Mouse (Mus musculus): ENCODE measurements around the gene Cuedc1.

The Cuedc1 gene

DNA sequence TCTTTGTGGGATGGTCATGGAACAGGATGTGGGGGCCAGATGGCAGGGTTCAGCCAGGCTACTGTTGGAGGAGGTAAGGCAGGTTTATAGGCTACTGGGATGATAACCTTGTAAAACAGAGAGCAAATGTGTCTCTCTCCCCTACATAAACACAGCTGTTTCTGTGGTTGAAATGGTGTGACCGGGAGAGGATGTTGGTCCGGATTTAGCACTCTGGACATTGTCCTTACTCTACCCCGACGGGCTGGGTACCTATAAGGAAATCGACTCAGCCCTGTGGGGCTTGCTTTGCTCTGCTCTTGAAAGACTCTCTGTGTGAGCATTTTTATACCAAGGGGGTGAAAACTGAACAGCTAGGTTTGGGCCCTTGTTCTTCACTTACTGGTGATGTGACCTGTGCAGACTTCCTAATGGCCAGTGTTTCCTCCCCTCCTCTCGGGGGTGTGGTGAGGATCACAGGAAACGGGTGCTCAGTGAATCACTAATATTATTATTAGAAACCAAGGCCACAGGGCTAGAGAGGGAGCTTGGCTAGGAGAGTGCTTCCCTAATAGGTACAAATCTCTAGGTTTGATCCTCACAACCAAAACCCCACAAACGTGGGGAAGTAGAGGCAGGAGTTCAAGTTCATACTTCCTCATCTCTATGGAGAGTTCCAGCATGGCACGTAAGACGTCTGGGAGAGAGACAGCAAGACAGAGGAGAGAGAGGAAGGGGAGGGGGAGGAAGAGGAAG is 19.7 kb downstream of the Cuedc1 start:
- DNase-seq (ENCODE audit: low read depth, low spot score): no peak

DNA sequence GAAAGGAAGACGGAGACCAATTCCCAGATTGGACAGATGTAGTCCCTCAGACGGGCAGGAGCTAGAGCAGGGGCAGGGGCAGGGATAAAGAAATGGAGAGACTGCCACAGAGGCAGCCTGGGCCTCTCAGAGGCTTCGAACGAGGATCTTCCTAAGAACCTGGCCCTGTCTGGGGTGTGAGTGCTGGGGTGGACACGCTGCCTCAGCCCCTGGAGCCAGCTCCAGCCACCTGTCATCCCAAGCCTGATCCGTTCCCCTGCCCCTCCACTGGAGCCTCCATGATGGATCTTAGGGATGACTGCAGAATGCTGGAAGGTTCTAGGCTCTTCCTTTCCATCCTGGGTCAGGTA is 20.2 kb downstream of the Cuedc1 start:
- DNase-seq (ENCODE audit: low read depth, low spot score): no peak

- DNase-seq (ENCODE audit: low read depth, low spot score): peak; percentile 34
Measured at GRCm38 (mm10) chr11:88118817-88119642, 21.2 kb downstream of the Cuedc1 start.

DNA sequence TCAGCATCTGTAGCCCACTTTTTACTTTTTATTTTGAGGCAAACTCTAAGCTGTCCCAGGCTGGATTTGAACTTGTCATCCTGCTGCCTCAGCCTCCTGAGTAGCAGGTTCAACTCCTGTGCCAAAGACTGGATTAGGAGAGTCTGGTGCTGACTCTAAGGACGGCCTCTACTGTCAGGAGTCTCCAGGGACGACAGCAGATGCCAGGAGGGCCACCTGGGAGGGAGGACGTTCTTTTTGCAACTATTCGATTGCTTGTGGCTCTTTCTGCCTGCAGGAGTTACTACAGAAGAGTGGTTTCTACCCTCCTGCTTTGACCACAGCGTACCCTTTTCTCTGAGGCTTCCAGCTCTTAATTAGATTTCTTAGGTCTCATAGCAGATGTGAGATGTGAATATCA is 24.7 kb downstream of the Cuedc1 start:
- no peak for DNase-seq (ENCODE audit: low read depth, low spot score)

- peak; percentile 79 for DNase-seq (ENCODE audit: low read depth, low spot score)
Measured at GRCm38 (mm10) chr11:88123021-88123420, 25.2 kb downstream of the Cuedc1 start.

GRCm38 (mm10) chr11:88123731-88124130 is 25.9 kb downstream of the Cuedc1 start:
- no peak for DNase-seq (ENCODE audit: low read depth, low spot score)

DNA sequence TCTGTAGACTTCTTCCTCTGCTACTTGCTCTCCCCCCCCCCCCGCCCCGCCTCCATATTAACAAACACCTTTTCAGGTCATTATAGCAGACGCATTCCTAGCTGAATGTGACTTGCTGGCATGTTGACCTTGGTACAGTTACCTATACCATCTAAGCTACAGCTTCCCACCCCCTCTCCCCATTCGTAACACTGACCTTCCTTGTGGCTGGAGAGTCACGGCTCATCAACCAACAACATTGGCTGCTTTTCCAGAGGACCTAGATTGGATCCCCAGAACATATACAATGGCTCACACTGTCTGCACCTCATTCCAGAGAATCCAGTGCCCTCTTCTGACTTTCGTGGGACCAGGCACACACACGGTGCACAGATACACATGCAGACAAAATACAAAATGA is 27.6 kb downstream of the Cuedc1 start:
- DNase-seq (ENCODE audit: low read depth, low spot score): no peak

GRCm38 (mm10) chr11:88126306-88126793 is 28.5 kb downstream of the Cuedc1 start:
- no peak for DNase-seq (ENCODE audit: low read depth, low spot score)

- peak; percentile 40 for DNase-seq (ENCODE audit: low read depth, low spot score)
Measured at GRCm38 (mm10) chr11:88128461-88128860, 30.6 kb downstream of the Cuedc1 start.

DNA sequence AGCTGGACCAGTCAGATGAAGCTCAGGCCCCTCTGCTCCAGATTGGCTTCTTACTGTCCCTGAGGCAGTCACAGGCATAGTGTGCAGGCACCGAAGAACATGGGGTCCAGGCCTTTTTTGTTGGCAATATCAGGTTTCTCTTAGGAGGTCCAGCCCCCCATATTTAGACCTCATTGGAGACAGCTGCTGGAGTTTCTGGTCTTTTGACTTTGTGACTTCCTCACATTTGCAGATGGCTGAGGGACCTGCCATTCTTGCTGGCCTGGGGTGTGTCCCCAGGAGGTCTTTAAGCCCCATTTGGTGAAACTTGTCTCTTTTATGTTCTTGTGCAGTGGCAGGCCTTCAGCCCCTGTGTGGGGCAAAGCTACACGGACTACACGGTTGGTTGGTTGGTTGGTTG is 31.4 kb downstream of the Cuedc1 start:
- no peak for DNase-seq (ENCODE audit: low read depth, low spot score)

DNA sequence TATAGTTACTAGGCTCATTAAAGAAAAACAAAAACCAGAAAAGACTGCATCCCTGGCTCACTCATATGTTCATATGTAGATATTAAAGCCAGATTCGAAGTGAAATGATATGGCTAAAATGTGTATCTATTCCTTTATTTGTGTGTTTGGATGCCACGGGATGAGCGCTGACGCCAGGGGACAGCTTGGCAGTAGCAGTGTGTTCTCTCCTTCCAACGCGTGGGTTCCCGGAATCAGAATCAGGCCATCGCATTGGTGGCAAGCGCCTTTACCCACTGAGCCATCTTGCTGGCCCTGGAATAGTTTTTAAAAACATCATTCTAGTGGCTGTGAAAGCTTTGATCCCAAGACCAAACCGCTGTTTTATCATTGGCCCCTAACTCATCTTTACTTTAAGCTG is 32.1 kb downstream of the Cuedc1 start:
- DNase-seq (ENCODE audit: low read depth, low spot score): no peak

DNA sequence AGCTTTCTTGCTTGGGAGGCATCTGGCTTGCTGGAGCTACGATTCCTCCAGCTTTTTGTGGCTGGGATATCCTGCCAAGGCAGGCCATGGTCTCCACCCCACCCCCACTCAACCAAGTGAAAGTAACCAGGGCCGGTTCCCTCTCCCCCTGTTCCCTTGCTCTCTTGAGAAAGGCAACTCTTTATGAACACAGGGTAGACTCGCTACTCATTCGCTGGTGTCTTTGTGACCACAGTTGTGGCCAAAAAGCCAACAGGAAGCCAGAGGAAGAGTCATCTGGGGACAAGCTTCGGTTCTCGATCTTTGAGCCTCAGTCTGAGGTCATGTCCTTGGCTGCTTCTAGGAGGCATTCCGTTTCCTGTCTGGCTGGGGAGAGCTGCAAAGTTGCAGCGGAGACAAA is 34.0 kb downstream of the Cuedc1 start:
- DNase-seq (ENCODE audit: low read depth, low spot score): peak; percentile 47

- no peak for DNase-seq (ENCODE audit: low read depth, low spot score)
Measured at GRCm38 (mm10) chr11:88135218-88135617, 37.4 kb downstream of the Cuedc1 start.

GRCm38 (mm10) chr11:88137814-88138425 is 40.1 kb downstream of the Cuedc1 start:
- DNase-seq (ENCODE audit: low read depth, low spot score): no peak

- DNase-seq (ENCODE audit: low read depth, low spot score): peak; percentile 100
Measured at GRCm38 (mm10) chr11:88139256-88139861, 41.5 kb downstream of the Cuedc1 start.

GRCm38 (mm10) chr11:88140066-88141060 is 42.5 kb downstream of the Cuedc1 start:
- peak; percentile 93 for DNase-seq (ENCODE audit: low read depth, low spot score)

DNA sequence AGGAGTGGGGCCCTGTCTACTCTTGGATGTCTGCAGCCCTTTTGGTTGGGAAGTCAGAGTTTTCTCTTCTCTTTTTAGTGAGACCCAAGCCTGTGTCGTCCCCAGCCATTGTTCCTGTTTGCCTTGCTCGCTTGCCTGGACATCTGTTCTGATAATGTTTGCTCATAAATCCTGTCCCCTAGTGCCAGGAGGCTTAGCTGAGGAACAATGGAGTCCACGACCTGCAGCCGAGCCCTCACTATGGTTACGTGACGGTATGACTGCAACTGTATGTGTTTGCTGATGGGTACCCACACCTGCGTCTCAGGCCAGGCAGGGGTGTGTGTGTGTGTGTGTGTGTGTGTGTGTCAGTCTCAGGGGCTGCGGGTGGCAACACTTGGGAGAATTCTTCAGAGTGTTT is 44.5 kb downstream of the Cuedc1 start:
- no peak for DNase-seq (ENCODE audit: low read depth, low spot score)

GRCm38 (mm10) chr11:88144100-88144499 is 46.2 kb downstream of the Cuedc1 start:
- DNase-seq (ENCODE audit: low read depth, low spot score): no peak

DNA sequence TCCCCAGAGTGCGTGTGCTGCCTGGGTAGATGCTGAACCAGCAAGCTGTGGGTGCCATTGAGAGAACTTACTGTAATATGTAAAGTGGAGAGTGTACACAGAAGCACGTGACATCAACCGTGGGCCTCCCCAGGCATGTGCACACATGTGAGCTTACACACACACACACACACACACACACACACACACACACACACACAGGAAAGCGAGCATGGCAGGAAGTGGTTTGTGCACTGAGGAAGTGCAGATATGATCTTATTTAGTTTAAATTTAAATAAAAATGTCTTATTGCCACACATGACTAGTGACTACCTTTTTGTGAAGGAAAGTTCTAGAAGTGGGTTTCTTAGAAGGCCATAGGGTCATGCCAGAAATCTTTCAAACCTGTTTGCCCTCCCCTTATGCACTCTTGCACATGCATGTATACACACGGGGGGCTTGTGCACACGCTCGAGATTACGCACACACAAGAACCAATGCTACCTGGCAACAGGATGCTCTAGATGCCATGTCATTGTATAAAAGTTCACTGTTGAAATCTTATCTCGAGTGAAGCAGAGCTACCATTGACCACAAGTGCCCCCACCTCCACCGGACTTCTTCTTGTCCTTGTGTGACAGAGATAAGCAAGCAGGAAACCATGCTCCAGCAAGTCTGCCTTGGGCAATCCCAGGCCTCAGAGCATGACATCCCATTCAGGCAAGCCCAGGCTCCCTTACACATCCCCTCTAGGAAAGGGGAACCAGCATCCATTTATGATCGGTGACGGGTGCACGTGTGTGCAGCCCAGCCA is 47.6 kb downstream of the Cuedc1 start:
- no peak for DNase-seq (ENCODE audit: low read depth, low spot score)
